Mouse (Mus musculus) liver, embryonic 13.5 days (tissue): Measurements from ENCODE around the gene Tmtc2. TPM values are rescaled to one million over a fixed set of nuclear protein-coding genes. Genes with fewer than 3 reads are reported as not detected.

Source experiments
- ATAC-seq: fragments of 200-750 bp; cut with Nextera tagmentation; 2 replicates; pipeline ENCODE4 v1.8.0; 2017; ENCODE audit warnings: low read depth, mild to moderate bottlenecking, moderate number of reproducible peaks, moderate library complexity
- DNase-seq: peaks from one replicate; pipeline ENCODE4 v3.0.0; 2022
- H3K27ac ChIP-seq: fragments of 300-500 bp; sonication (generic); 2 replicates; pipeline ENCODE4 v1.5.1; 2015; ENCODE audit warnings: moderate library complexity, mild to moderate bottlenecking, inconsistent platforms
- H3K27me3 ChIP-seq: fragments of 300-500 bp; sonication (generic); 2 replicates; pipeline ENCODE4 v1.6.1; 2015; ENCODE audit warnings: mild to moderate bottlenecking, inconsistent platforms
- H3K36me3 ChIP-seq: fragments of 300-500 bp; sonication (generic); 2 replicates; pipeline ENCODE4 v1.6.1; 2015; ENCODE audit warnings: mild to moderate bottlenecking, inconsistent platforms
- H3K4me1 ChIP-seq: fragments of 300-500 bp; sonication (generic); replicated peaks from 2 replicates; pipeline ENCODE4 v1.6.1; 2015; ENCODE audit warnings: inconsistent platforms
- H3K4me2 ChIP-seq: fragments of 300-500 bp; sonication (generic); 2 replicates; pipeline ENCODE4 v1.6.1; 2015; ENCODE audit warnings: inconsistent platforms, mild to moderate bottlenecking, moderate library complexity
- H3K4me3 ChIP-seq: fragments of 300-500 bp; sonication (generic); replicated peaks from 2 replicates; pipeline ENCODE4 v1.5.1; 2015; ENCODE audit warnings: mild to moderate bottlenecking, inconsistent platforms
- H3K9ac ChIP-seq: fragments of 300-500 bp; sonication (generic); 2 replicates; pipeline ENCODE4 v1.6.1; 2015; ENCODE audit warnings: mild to moderate bottlenecking, inconsistent platforms
- H3K9me3 ChIP-seq: fragments of 300-500 bp; sonication (generic); replicated peaks from 2 replicates; pipeline ENCODE4 v1.6.1; 2016; ENCODE audit warnings: inconsistent platforms
- WGBS: fragments of 180-500 bp; shearing (Covaris S2); methylation state at CpG from one replicate; pipeline ENCODE4 v1.1.7; 2015; ENCODE audit not compliant: insufficient replicate concordance; 5-methylcytosine and 5-hydroxymethylcytosine counted together
- polyA plus RNA-seq: library from polyadenylated mRNA; unstranded; fragments of >200 nt; fragmentation: Nextera tagmentation; extraction: Ambion mirVana; gene quantifications from 2 replicates; pipeline ENCODE4 v1.2.1, GENCODE M21; 2015

Gene Tmtc2
- polyA plus RNA-seq, 1 experiment from 2014 or later = 0.58 TPM

- no peaks in the 10 kb centered on the region for H3K27me3 ChIP-seq
- DNase-seq = no peak
- H3K9ac ChIP-seq = no peak overlapping the region
- H3K4me3 ChIP-seq = no peak overlapping the region
- no peak overlapping the region for H3K27ac ChIP-seq
- peaks cover 9% of the 10 kb centered on the region; the same call in 1 of the 2 replicates for H3K4me1 ChIP-seq
- ATAC-seq = no peak
- no peaks in the 10 kb centered on the region for H3K9me3 ChIP-seq
- no peaks in the 10 kb centered on the region for H3K36me3 ChIP-seq
- no peak overlapping the region for H3K4me2 ChIP-seq
- 77% methylated on average over 6 of the region's 6 CpGs for WGBS
Observed at GRCm38 (mm10) chr10:105519154-105519806, 55.0 kb downstream of the Tmtc2 start.

- ATAC-seq (no peak), DNase-seq (no peak)
- no peak overlapping the region for H3K4me2 ChIP-seq
Observed at GRCm38 (mm10) chr10:105518144-105518543, 56.1 kb downstream of the Tmtc2 start.

GRCm38 (mm10) chr10:105513777-105514322, 60.4 kb downstream of the Tmtc2 start:
- Histone ChIP-seq H3K27me3 (no peaks in the 10 kb centered on the region), H3K27ac (no peak overlapping the region), H3K36me3 (no peaks in the 10 kb centered on the region), H3K9ac (no peak overlapping the region), H3K4me2 (no peak overlapping the region), H3K4me3 (no peak overlapping the region), H3K4me1 (peaks cover 2% of the 10 kb centered on the region; the same call in 1 of the 2 replicates), H3K9me3 (no peaks in the 10 kb centered on the region)
- WGBS = 58% methylated on average over 7 of the region's 7 CpGs
- DNase-seq = no peak
- ATAC-seq = 0 out of 2 replicates have a peak, but pooled peaks have one; percentile 31

More at GRCm38 (mm10) chr10:105518144-105518543, 56.1 kb downstream of the Tmtc2 start:
- H3K9me3 ChIP-seq = no peaks in the 10 kb centered on the region
- no peaks in the 10 kb centered on the region for H3K36me3 ChIP-seq
- H3K27ac ChIP-seq = no peak overlapping the region
- H3K4me1 ChIP-seq = 0 out of 2 replicates have a peak, but pooled peaks cover 4% of the 10 kb centered on the region
- H3K9ac ChIP-seq = no peak overlapping the region
- H3K27me3 ChIP-seq = no peaks in the 10 kb centered on the region
- H3K4me3 ChIP-seq = no peak overlapping the region
- WGBS = 83% methylated on average over 9 of the region's 9 CpGs

GRCm38 (mm10) chr10:105509896-105510272, 64.4 kb downstream of the Tmtc2 start:
- Histone ChIP-seq H3K27me3 (no peaks in the 10 kb centered on the region), H3K4me1 (peaks cover 31% of the 10 kb centered on the region), H3K4me3 (no peak overlapping the region), H3K36me3 (no peaks in the 10 kb centered on the region), H3K9me3 (no peaks in the 10 kb centered on the region), H3K4me2 (no peak overlapping the region), H3K9ac (no peak overlapping the region), H3K27ac (no peak overlapping the region)
- 66% methylated on average over 5 of the region's 5 CpGs for WGBS
- DNase-seq (no peak), ATAC-seq (no peak)

- 60% methylated on average over 10 of the region's 12 CpGs for WGBS
- DNase-seq (no peak), ATAC-seq (no peak)
- Histone ChIP-seq H3K9me3 (no peaks in the 10 kb centered on the region), H3K27ac (no peak overlapping the region), H3K4me3 (no peak overlapping the region), H3K36me3 (no peaks in the 10 kb centered on the region), H3K4me2 (no peak overlapping the region), H3K27me3 (no peaks in the 10 kb centered on the region), H3K4me1 (peaks cover 37% of the 10 kb centered on the region), H3K9ac (no peak overlapping the region)
Observed at GRCm38 (mm10) chr10:105509146-105509895, 64.9 kb downstream of the Tmtc2 start.

- no peak overlapping the region for H3K9ac ChIP-seq
- ATAC-seq (peak; percentile 96), DNase-seq (peak; percentile 34)
- no peak overlapping the region for H3K4me3 ChIP-seq
- H3K9me3 ChIP-seq = no peaks in the 10 kb centered on the region
- H3K4me1 ChIP-seq = peaks cover 40% of the 10 kb centered on the region
- no peaks in the 10 kb centered on the region for H3K27me3 ChIP-seq
- peak overlapping the region; percentile 24 for H3K27ac ChIP-seq
- WGBS = 30% methylated on average over 3 of the region's 3 CpGs
- no peak overlapping the region for H3K4me2 ChIP-seq
- H3K36me3 ChIP-seq = no peaks in the 10 kb centered on the region
Observed at GRCm38 (mm10) chr10:105507982-105508786, 66.1 kb downstream of the Tmtc2 start.

- ATAC-seq (no peak), DNase-seq (no peak)
- no peak overlapping the region for H3K27ac ChIP-seq
- WGBS = 80% methylated on average over 4 of the region's 4 CpGs
- no peak overlapping the region for H3K4me2 ChIP-seq
- no peaks in the 10 kb centered on the region for H3K36me3 ChIP-seq
- H3K4me1 ChIP-seq = peaks cover 55% of the 10 kb centered on the region
- H3K9ac ChIP-seq = no peak overlapping the region
- H3K27me3 ChIP-seq = no peaks in the 10 kb centered on the region
- H3K9me3 ChIP-seq = no peaks in the 10 kb centered on the region
- H3K4me3 ChIP-seq = no peak overlapping the region
Observed at GRCm38 (mm10) chr10:105506046-105506445, 68.2 kb downstream of the Tmtc2 start.

GRCm38 (mm10) chr10:105504472-105504871, 69.8 kb downstream of the Tmtc2 start:
- Histone ChIP-seq H3K36me3 (no peaks in the 10 kb centered on the region), H3K9me3 (no peaks in the 10 kb centered on the region), H3K9ac (no peak overlapping the region), H3K4me2 (no peak overlapping the region), H3K27ac (no peak overlapping the region; the same call in 1 of the 2 replicates), H3K4me3 (no peak overlapping the region), H3K27me3 (no peaks in the 10 kb centered on the region), H3K4me1 (peaks cover 71% of the 10 kb centered on the region)
- ATAC-seq (peak; percentile 32), DNase-seq (peak; percentile 11)
- WGBS = 35% methylated on average over 2 of the region's 2 CpGs

GRCm38 (mm10) chr10:105501736-105502135, 72.5 kb downstream of the Tmtc2 start:
- Histone ChIP-seq H3K4me2 (no peak overlapping the region), H3K4me3 (no peak overlapping the region), H3K36me3 (no peaks in the 10 kb centered on the region), H3K27ac (peak overlapping the region; percentile 29; the same call in 1 of the 2 replicates), H3K9me3 (no peaks in the 10 kb centered on the region), H3K27me3 (no peaks in the 10 kb centered on the region), H3K4me1 (peaks cover 57% of the 10 kb centered on the region), H3K9ac (no peak overlapping the region)
- 85% methylated on average over 7 of the region's 7 CpGs for WGBS
- DNase-seq (no peak), ATAC-seq (no peak)

GRCm38 (mm10) chr10:105500482-105500881, 73.8 kb downstream of the Tmtc2 start:
- DNase-seq (peak; percentile 50), ATAC-seq (peak; percentile 96)
- Histone ChIP-seq H3K27me3 (no peaks in the 10 kb centered on the region), H3K4me2 (peak overlapping the region; percentile 47), H3K4me1 (peaks cover 52% of the 10 kb centered on the region), H3K4me3 (peak overlapping the region; percentile 10; the same call in 1 of the 2 replicates), H3K9ac (0 out of 2 replicates have a peak overlapping the region, but pooled peaks have one; percentile 18), H3K9me3 (no peaks in the 10 kb centered on the region), H3K27ac (peak overlapping the region; percentile 73), H3K36me3 (no peaks in the 10 kb centered on the region)
- WGBS = 9% methylated on average over 4 of the region's 4 CpGs

GRCm38 (mm10) chr10:105495248-105495647, 79.0 kb downstream of the Tmtc2 start:
- DNase-seq = no peak
- ATAC-seq = no peak
- Histone ChIP-seq H3K27ac (no peak overlapping the region), H3K4me3 (no peak overlapping the region), H3K36me3 (no peaks in the 10 kb centered on the region), H3K4me2 (no peak overlapping the region), H3K9me3 (no peaks in the 10 kb centered on the region), H3K27me3 (no peaks in the 10 kb centered on the region), H3K9ac (no peak overlapping the region), H3K4me1 (peaks cover 18% of the 10 kb centered on the region)
- WGBS = 75% methylated on average over 6 of the region's 6 CpGs
